Mouse (Mus musculus): ENCODE measurements around the gene L3mbtl3.

Gene L3mbtl3

GRCm38 (mm10) chr10:26239090-26239489, 136.7 kb downstream of the L3mbtl3 start:
- CTCF ChIA-PET: no interaction called here

GRCm38 (mm10) chr10:26238559-26238958, 137.2 kb downstream of the L3mbtl3 start:
- CTCF ChIA-PET: no interaction called here

- CTCF ChIA-PET: no interaction called here
Observed at GRCm38 (mm10) chr10:26232071-26232653, 143.6 kb downstream of the L3mbtl3 start.

- CTCF ChIA-PET: no interaction called here
Observed at GRCm38 (mm10) chr10:26229488-26229887, 146.3 kb downstream of the L3mbtl3 start, which contains the start of gene Samd3. TSS of gene Samd3 (plus strand) at chr10:26229707.

GRCm38 (mm10) chr10:26228187-26228586, 147.6 kb downstream of the L3mbtl3 start:
- CTCF ChIA-PET: interaction anchor here (0.7 kb wide), 1 partner anchor 9 kb away, joined by 5 read pairs; no protein-coding TSS in a partner anchor

- CTCF ChIA-PET: no interaction called here
Observed at GRCm38 (mm10) chr10:26226734-26227133, 149.0 kb downstream of the L3mbtl3 start.

GRCm38 (mm10) chr10:26226241-26226640, 149.5 kb downstream of the L3mbtl3 start:
- CTCF ChIA-PET: no interaction called here

All from spleen, embryonic (tissue).